Mouse (Mus musculus) inflammation-experienced regulatory T-cells, adult 16 weeks (primary cell): Measurements from ENCODE around the gene Zfp870. TPM values are rescaled to one million over a fixed set of nuclear protein-coding genes. Genes with fewer than 3 reads are reported as not detected.

ENCODE experiments used
- polyA plus RNA-seq: library from polyadenylated mRNA; unstranded; fragments of 100-300 nt; shearing (Covaris generic); gene quantifications from one replicate; pipeline ENCODE4 v1.2.1, GENCODE M21; 2017

Zfp870 gene
- polyA plus RNA-seq, result 16.6 TPM

DNA sequence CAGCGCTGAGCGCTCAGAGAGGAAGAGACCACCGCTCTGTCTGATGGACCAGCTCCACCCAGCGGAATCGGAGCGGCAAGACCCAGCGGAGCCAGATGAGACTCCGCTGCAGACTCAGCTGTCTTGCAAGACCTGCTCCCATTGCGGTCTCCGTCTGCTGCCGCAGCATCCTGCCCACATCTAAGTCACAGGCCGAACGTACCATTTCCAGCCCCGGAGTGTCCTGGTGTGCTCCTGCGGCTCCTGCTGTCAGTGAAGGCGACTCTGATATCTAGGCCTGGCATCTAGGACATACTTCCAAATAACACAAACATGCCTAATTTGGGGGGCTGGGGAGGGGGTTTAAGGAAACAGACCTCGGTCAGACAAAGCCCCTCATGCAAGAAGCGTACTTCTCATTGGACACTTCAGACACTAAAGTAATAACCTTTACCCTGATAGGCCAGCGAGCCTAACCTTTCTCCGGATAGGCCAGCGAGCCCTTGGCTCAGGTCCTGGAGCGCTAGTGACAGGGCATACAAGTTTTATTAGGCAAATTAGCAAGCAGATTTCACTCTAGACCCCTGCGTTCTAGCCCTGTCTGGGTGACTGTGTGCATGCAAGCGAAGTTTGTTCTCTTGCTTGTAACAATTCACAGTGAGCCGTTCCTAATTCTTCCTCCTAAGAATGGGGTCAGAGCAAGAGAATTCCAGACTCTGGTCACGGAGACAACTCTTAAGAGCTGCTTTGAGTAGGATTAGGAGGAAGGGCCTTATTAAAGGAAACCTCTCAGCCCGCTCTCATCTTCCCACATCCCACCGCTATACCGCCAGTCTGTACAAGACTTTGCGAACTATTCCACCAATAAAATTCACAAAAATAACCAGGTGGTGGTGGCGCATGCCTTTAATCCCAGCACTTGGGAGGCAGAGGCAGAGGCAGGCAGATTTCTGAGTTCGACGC, at the start of gene Zfp870:
TSS of gene Zfp870 (minus strand) at position 404 of the 942 bp plus-strand sequence.

DNA sequence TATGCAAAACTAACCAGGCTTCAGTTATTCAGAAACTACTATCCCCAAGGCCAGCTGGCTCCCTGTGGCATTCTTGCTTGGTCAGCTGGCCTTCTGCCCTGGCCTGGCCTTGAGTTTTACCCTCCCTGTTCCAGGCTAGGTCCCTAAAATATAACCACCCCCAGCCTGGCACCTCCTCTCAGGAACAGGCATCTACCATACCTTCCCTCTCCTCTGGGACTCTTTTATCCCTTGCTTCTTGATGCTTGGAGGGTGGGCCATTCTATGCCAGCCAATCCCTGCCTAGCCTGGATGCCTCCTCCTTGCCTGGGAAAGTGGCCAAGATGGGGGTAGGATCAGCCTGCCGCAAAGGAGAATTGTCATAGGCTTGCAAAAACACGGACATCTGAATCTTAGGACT, 25.7 kb upstream of the Zfp870 start, which contains the start of gene Cyp4f14:
TSS of gene Cyp4f14 (minus strand) at position 212 of the 400 bp plus-strand sequence.

DNA sequence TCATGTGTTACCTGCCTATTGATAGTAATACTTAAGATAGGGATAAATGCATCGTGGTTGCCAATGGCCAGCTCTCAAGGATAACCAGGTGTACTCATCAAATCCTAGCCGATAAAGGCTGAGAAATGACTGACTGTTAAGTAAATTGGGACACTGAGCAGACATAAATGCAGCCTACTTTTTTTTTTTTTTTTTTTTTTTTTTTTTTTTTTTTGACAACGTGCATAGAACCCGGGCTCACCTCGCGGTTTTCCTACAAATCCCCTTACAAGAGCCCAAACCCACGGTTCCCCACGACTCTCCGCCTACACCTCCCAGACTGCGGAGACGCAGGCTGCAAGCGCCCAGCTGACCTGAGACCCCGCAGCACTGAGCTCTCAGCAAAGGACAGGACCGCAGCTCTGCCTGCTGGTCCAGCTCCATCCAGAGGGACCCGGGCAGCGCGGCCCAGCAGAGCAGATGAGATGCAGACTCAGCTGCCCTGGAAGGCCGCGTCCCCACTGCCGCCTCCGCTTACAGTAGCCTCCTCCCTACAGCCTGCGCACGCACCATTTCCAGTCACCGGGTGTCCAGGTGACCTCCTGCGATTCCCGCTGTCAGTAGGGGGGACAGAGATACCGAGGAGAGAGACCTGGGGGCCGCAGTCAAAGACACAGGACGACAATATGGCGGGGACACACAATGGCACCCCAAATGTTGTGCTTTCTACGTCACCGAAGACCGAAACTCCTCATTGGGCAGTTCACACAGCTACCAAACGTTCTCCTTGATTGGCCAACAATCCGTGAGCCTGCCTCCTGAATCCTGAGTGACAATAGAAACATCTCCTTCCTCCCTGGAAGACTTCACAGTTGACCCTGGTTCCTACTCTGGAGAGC, 61.7 kb downstream of the Zfp870 start, which contains the start of gene Zfp799:
TSS of gene Zfp799 (minus strand) at position 722 of the 878 bp plus-strand sequence.

Other genes with a start within 250 kb of the Zfp870 start
- not detected for gene Cyp4f40, start 232.7 kb downstream of the Zfp870 start, polyA plus RNA-seq
- not detected for gene Cyp4f15, start 206.0 kb downstream of the Zfp870 start, polyA plus RNA-seq
- gene Zfp871, start 103.4 kb downstream of the Zfp870 start, polyA plus RNA-seq, result 35.1 TPM
- 0.20 TPM for gene Zfp811, start 81.7 kb downstream of the Zfp870 start, polyA plus RNA-seq
- gene Zfp799, start 61.4 kb downstream of the Zfp870 start, polyA plus RNA-seq, result 13.4 TPM
- not detected for gene Cyp4f14, start 25.7 kb upstream of the Zfp870 start, polyA plus RNA-seq
- gene Cyp4f13, start 55.8 kb upstream of the Zfp870 start, polyA plus RNA-seq, result 61.2 TPM
- 26.4 TPM for gene Zfp472, start 74.2 kb upstream of the Zfp870 start, polyA plus RNA-seq
- gene Zfp952, start 101.5 kb upstream of the Zfp870 start, polyA plus RNA-seq, result 19.0 TPM
- gene Zfp763, start 141.8 kb upstream of the Zfp870 start, polyA plus RNA-seq, result 11.1 TPM
- not detected for gene 4921501E09Rik, start 176.4 kb upstream of the Zfp870 start, polyA plus RNA-seq
- 7.5 TPM for gene Zfp563, start 197.7 kb upstream of the Zfp870 start, polyA plus RNA-seq
- not detected for gene Morc2b, start 248.0 kb upstream of the Zfp870 start, polyA plus RNA-seq